Mouse (Mus musculus) MEL (cell line): ENCODE measurements around the gene Ndel1. TPM values are rescaled to one million over a fixed set of nuclear protein-coding genes. Genes with fewer than 3 reads are reported as not detected.

Experiments used
- DNase-seq: peaks from one replicate; pipeline ENCODE4 v3.0.0; 2011; ENCODE audit warnings: low read depth, low spot score
- H3K27ac ChIP-seq: 2 replicates; pipeline ENCODE4 v1.5.1; 2012; ENCODE audit warnings: low read depth, mild to moderate bottlenecking, control low read depth, low read length, moderate library complexity; ENCODE audit not compliant: control insufficient read depth
- H3K27me3 ChIP-seq, 2 experiments: fragments of 150-350 bp in 1 of 2; sonication (generic) in 1 of 2; 2 replicates each; pipeline ENCODE4 v1.6.1; 2012; ENCODE audit warnings: low read length in 2 of 2, mild to moderate bottlenecking in 2 of 2, improper control_type of control experiment in 1 of 2, moderate library complexity in 1 of 2; ENCODE audit not compliant: insufficient read depth in 2 of 2, control insufficient read depth in 1 of 2
- H3K36me3 ChIP-seq, 2 experiments: 2 replicates each; pipeline ENCODE4 v1.6.1; 2012 to 2014; ENCODE audit warnings: low read length in 2 of 2, improper control_type of control experiment in 1 of 2, inconsistent platforms in 1 of 2, mild to moderate bottlenecking in 1 of 2; ENCODE audit not compliant: insufficient read depth in 2 of 2, control insufficient read depth in 1 of 2
- H3K4me1 ChIP-seq, 2 experiments: fragments of 150-350 bp in 1 of 2; sonication (generic) in 1 of 2; 2 replicates each; pipeline ENCODE4 v1.6.1; 2012; ENCODE audit warnings: low read length in 2 of 2, improper control_type of control experiment in 1 of 2, mild to moderate bottlenecking in 1 of 2; ENCODE audit not compliant: insufficient read depth in 2 of 2, control insufficient read depth in 1 of 2
- H3K4me3 ChIP-seq, 2 experiments: fragments of 150-350 bp in 1 of 2; sonication (generic) in 1 of 2; 2 replicates each; pipeline ENCODE4 v1.5.1; 2012; ENCODE audit warnings: low read depth in 2 of 2, low read length in 2 of 2, mild to moderate bottlenecking in 2 of 2, moderate library complexity in 2 of 2, control low read depth in 1 of 2, improper control_type of control experiment in 1 of 2; ENCODE audit not compliant: control insufficient read depth in 1 of 2, insufficient read depth in 1 of 2
- H3K79me2 ChIP-seq: 2 replicates; pipeline ENCODE4 v1.6.1; 2012; ENCODE audit warnings: mild to moderate bottlenecking, low read length, moderate library complexity; ENCODE audit not compliant: control insufficient read depth, poor library complexity, insufficient read depth
- H3K9ac ChIP-seq: 2 replicates; pipeline ENCODE4 v1.6.1; 2012; ENCODE audit warnings: low read depth, mild to moderate bottlenecking, control low read depth, low read length, moderate library complexity; ENCODE audit not compliant: control insufficient read depth, poor library complexity, severe bottlenecking
- H3K9me3 ChIP-seq: fragments of 150-350 bp; sonication (generic); replicated peaks from 2 replicates; pipeline ENCODE4 v1.6.1; 2012; ENCODE audit warnings: mild to moderate bottlenecking, low read length, improper control_type of control experiment, moderate library complexity; ENCODE audit not compliant: insufficient read depth
- CHD2 ChIP-seq: IDR thresholded peaks from 2 replicates; pipeline ENCODE4 v1.6.1; 2011; ENCODE audit warnings: low read length, improper control_type of control experiment
- CTCF ChIP-seq, 3 experiments: IDR thresholded peaks in 2 of 3; conservative IDR thresholded peaks in 1 of 3; 2 replicates each; pipeline ENCODE4 v1.5.1; 2011 to 2012; ENCODE audit warnings: low read length in 3 of 3, low read depth in 2 of 3, mild to moderate bottlenecking in 2 of 3, improper control_type of control experiment in 1 of 3, inconsistent platforms in 1 of 3, mixed read lengths in 1 of 3, moderate library complexity in 1 of 3; ENCODE audit not compliant: control insufficient read depth in 1 of 3, insufficient read depth in 1 of 3, poor library complexity in 1 of 3, severe bottlenecking in 1 of 3
- E2F4 ChIP-seq: IDR thresholded peaks from 2 replicates; pipeline ENCODE4 v1.6.1; 2011; ENCODE audit warnings: low read depth, low read length, improper control_type of control experiment, borderline replicate concordance
- ELF1 ChIP-seq: IDR thresholded peaks from 2 replicates; pipeline ENCODE4 v1.6.1; 2014; ENCODE audit warnings: low read depth, mild to moderate bottlenecking, inconsistent platforms, low read length, improper control_type of control experiment, moderate library complexity
- EP300 ChIP-seq, 2 experiments: IDR thresholded peaks; 2 replicates each; pipeline ENCODE4 v1.6.1; 2011; ENCODE audit warnings: improper control_type of control experiment in 2 of 2, low read length in 2 of 2, low read depth in 1 of 2, mild to moderate bottlenecking in 1 of 2
- ETS1 ChIP-seq: IDR thresholded peaks from 2 replicates; pipeline ENCODE4 v1.6.1; 2012; ENCODE audit warnings: low read depth, mild to moderate bottlenecking, inconsistent platforms, low read length, improper control_type of control experiment, moderate library complexity
- GABPA ChIP-seq: IDR thresholded peaks from 2 replicates; pipeline ENCODE4 v1.6.1; 2012; ENCODE audit warnings: low read depth, mild to moderate bottlenecking, inconsistent platforms, low read length, improper control_type of control experiment, moderate library complexity
- GATA1 ChIP-seq: IDR thresholded peaks from 2 replicates; pipeline ENCODE4 v1.6.1; 2011; ENCODE audit warnings: low read depth, low read length, improper control_type of control experiment
- HCFC1 ChIP-seq: IDR thresholded peaks from 2 replicates; pipeline ENCODE4 v1.6.1; 2012; ENCODE audit warnings: low read depth, mild to moderate bottlenecking, inconsistent platforms, low read length, improper control_type of control experiment, moderate library complexity
- KAT2A ChIP-seq: conservative IDR thresholded peaks from 2 replicates; pipeline ENCODE4 v1.6.1; 2012; ENCODE audit warnings: low read depth, low read length, improper control_type of control experiment, inconsistent platforms
- MAFK ChIP-seq: IDR thresholded peaks from 2 replicates; pipeline ENCODE4 v1.6.1; 2011; ENCODE audit warnings: low read depth, mild to moderate bottlenecking, low read length, improper control_type of control experiment, borderline replicate concordance
- MAZ ChIP-seq: IDR thresholded peaks from 2 replicates; pipeline ENCODE4 v1.6.1; 2012; ENCODE audit warnings: low read depth, mild to moderate bottlenecking, inconsistent platforms, low read length, improper control_type of control experiment
- MEF2A ChIP-seq: IDR thresholded peaks from 2 replicates; pipeline ENCODE4 v1.6.1; 2014; ENCODE audit warnings: low read depth, mild to moderate bottlenecking, inconsistent platforms, low read length, improper control_type of control experiment; ENCODE audit not compliant: poor library complexity, insufficient replicate concordance, severe bottlenecking; ENCODE audit errors: extremely low read depth
- MYB ChIP-seq: IDR thresholded peaks from 2 replicates; pipeline ENCODE4 v1.6.1; 2011; ENCODE audit warnings: mild to moderate bottlenecking, low read depth, low read length, improper control_type of control experiment
- MYC ChIP-seq: IDR thresholded peaks from 2 replicates; pipeline ENCODE4 v1.6.1; 2011; ENCODE audit warnings: low read depth, mild to moderate bottlenecking, low read length, improper control_type of control experiment, moderate library complexity
- NELFE ChIP-seq: IDR thresholded peaks from 2 replicates; pipeline ENCODE4 v1.6.1; 2011; ENCODE audit warnings: low read depth, low read length, improper control_type of control experiment
- NRF1 ChIP-seq: IDR thresholded peaks from 2 replicates; pipeline ENCODE4 v1.6.1; 2014; ENCODE audit warnings: low read depth, mild to moderate bottlenecking, inconsistent platforms, low read length, improper control_type of control experiment, moderate library complexity; ENCODE audit not compliant: poor library complexity, insufficient read depth, severe bottlenecking
- POLR2AphosphoS5 ChIP-seq: IDR thresholded peaks from 2 replicates; pipeline ENCODE4 v1.6.1; 2012; ENCODE audit warnings: low read depth, borderline replicate concordance, mild to moderate bottlenecking, inconsistent platforms, low read length, moderate library complexity, mixed read lengths
- RCOR1 ChIP-seq: IDR thresholded peaks from 2 replicates; pipeline ENCODE4 v1.6.1; 2012; ENCODE audit warnings: low read depth, mild to moderate bottlenecking, inconsistent platforms, low read length, improper control_type of control experiment
- SMC3 ChIP-seq: IDR thresholded peaks from 2 replicates; pipeline ENCODE4 v1.6.1; 2011; ENCODE audit warnings: low read depth, low read length, improper control_type of control experiment
- TAL1 ChIP-seq: IDR thresholded peaks from 2 replicates; pipeline ENCODE4 v1.6.1; 2012; ENCODE audit warnings: mild to moderate bottlenecking, inconsistent platforms, low read length, moderate library complexity, mixed read lengths
- TBP ChIP-seq: IDR thresholded peaks from 2 replicates; pipeline ENCODE4 v1.8.0; 2011; ENCODE audit warnings: low read depth, low read length, improper control_type of control experiment
- TCF12 ChIP-seq: IDR thresholded peaks from 2 replicates; pipeline ENCODE4 v1.6.1; 2014; ENCODE audit warnings: low read depth, mild to moderate bottlenecking, inconsistent platforms, low read length, improper control_type of control experiment, moderate library complexity
- UBTF ChIP-seq: IDR thresholded peaks from 2 replicates; pipeline ENCODE4 v1.6.1; 2012; ENCODE audit warnings: low read depth, mild to moderate bottlenecking, inconsistent platforms, low read length, improper control_type of control experiment, moderate library complexity, borderline replicate concordance; ENCODE audit not compliant: insufficient read depth
- ZC3H11A ChIP-seq: IDR thresholded peaks from 2 replicates; pipeline ENCODE4 v1.6.1; 2012; ENCODE audit warnings: low read depth, mild to moderate bottlenecking, inconsistent platforms, low read length, improper control_type of control experiment
- ZNF384 ChIP-seq: IDR thresholded peaks from 2 replicates; pipeline ENCODE4 v1.6.1; 2012; ENCODE audit warnings: low read depth, mild to moderate bottlenecking, inconsistent platforms, low read length, improper control_type of control experiment
- polyA plus RNA-seq, 2 experiments: library from polyadenylated mRNA; stranded (reverse) in 1 of 2; unstranded in 1 of 2; fragments of >175 nt in 1 of 2; fragments of >200 nt in 1 of 2; gene quantifications; 2 replicates each; pipeline versions ENCODE4 v1.2.1 to v1.2.4; 2012; ENCODE audit warnings: low replicate concordance in 2 of 2, low read depth in 1 of 2; ENCODE audit not compliant: insufficient read length in 2 of 2, insufficient read depth in 1 of 2, missing spikeins in 1 of 2
- total RNA-seq: library from RNA; depleted of rRNA; stranded (reverse); fragments of 300-350 nt; gene quantifications from 2 replicates; pipeline ENCODE4 v1.2.3, GENCODE M21; 2012

The Ndel1 gene
- total and polyA plus RNA-seq, 3 experiments = 55.0 to 70.7 (median 61.2) TPM

DNA sequence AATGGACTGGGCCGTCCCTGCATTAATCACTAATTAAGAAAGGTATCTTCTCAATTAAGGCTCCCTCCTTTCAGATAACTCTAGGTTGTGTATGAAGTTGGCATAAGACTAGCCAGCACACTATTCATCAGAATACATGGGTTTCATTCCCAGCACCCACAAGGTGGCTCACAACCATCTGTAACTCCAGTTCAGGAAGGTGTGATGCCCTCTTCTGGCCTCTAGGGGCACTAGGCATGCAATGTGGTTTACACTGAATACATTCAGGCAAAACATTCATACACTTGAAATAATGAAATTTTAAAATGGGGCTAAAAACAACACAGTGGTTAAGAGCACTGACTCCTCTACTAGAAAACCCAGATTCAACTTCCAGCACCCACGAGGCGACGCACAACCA, 25.5 kb upstream of the Ndel1 start (continued):
- TF ChIP-seq ETS1 (no peak; the same call in 1 of the 2 replicates), MAFK (no peak), POLR2AphosphoS5 (no peak), KAT2A (no peak), TCF12 (no peak), SMC3 (peak; percentile 51), UBTF (no peak), MAZ (no peak), GABPA (no peak), EP300 (IDR thresholded peaks at IDR 0.05; ENCODE audit: low read depth in 1 of 2, low read length in 2 of 2) (no peak), MEF2A (no peak), ELF1 (no peak), RCOR1 (no peak)
- TF ChIP-seq, all 39 proteins: peak for 9

DNA sequence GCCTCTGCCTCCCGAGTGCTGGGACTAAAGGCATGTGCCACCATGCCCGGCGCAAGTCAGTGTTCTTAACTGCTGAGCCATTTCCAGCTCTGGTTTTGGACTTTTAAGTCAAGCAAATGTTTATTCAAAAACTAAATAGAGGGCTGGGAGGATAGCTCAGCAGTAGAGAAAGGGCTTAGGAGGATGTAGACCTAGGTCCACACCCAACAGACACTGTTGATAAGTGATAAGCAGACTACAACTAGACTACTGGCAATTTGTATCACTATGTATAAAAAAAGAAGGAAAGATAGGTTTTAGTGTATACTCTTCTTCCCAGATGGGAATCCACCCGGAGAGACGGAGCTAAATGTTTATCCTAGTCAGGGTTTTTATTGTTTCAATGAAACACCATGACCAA, 24.6 kb upstream of the Ndel1 start:
- H3K36me3 ChIP-seq = peaks cover 0 to 36% of the 10 kb centered on the region in 2 experiments; a peak in 2 of 4 replicates
- DNase-seq = peak; percentile 89
- TF ChIP-seq TBP = no peak
- TF ChIP-seq NRF1 = no peak
- TF ChIP-seq ETS1 = peak; percentile 36; the same call in 1 of the 2 replicates
- no peak for TF ChIP-seq CTCF (IDR thresholded peaks at IDR 0.05 in 2 of 3, conservative IDR thresholded peaks at IDR 0.05 in 1 of 3; ENCODE audit: control insufficient read depth in 1 of 3, insufficient read depth in 1 of 3, low read depth in 2 of 3, low read length in 3 of 3, poor library complexity in 1 of 3, severe bottlenecking in 1 of 3)
- peak; percentile 13; the same call in 1 of the 2 replicates for TF ChIP-seq MYC
- peak; percentile 62 for TF ChIP-seq TAL1
- TF ChIP-seq NELFE = no peak; the same call in 1 of the 2 replicates
- no peak for TF ChIP-seq HCFC1
- TF ChIP-seq EP300 (IDR thresholded peaks at IDR 0.05; ENCODE audit: low read depth in 1 of 2, low read length in 2 of 2) = peak; percentile 87 to 88
- peak; percentile 50; the same call in 1 of the 2 replicates for TF ChIP-seq MAFK
- TF ChIP-seq TCF12 = peak; percentile 76
- TF ChIP-seq UBTF = no peak
- peak; percentile 64 for TF ChIP-seq RCOR1
- no peak for TF ChIP-seq E2F4
- TF ChIP-seq CHD2 = no peak
- no peak for TF ChIP-seq POLR2AphosphoS5
- no peak for TF ChIP-seq SMC3
- TF ChIP-seq MYB = peak; percentile 56; the same call in 1 of the 2 replicates
- TF ChIP-seq GATA1 = peak; percentile 93
- TF ChIP-seq ZC3H11A = no peak
- TF ChIP-seq ZNF384 = peak; percentile 67
- H3K4me1 ChIP-seq = peaks cover 6 to 60% of the 10 kb centered on the region in 2 experiments
- no peak overlapping the region for H3K4me3 ChIP-seq
- peak overlapping the region; percentile 21; the same call in 1 of the 2 replicates for H3K9ac ChIP-seq
- no peaks in the 10 kb centered on the region; the same call in 1 of the 2 replicates for H3K79me2 ChIP-seq
- H3K9me3 ChIP-seq = no peaks in the 10 kb centered on the region
- peak overlapping the region; percentile 95 for H3K27ac ChIP-seq
- H3K27me3 ChIP-seq = no peaks in the 10 kb centered on the region
